Mouse (Mus musculus) lung, embryonic 15.5 days (tissue): ENCODE measurements around the gene Cldn3. TPM values are rescaled to one million over a fixed set of nuclear protein-coding genes. Genes with fewer than 3 reads are reported as not detected.
A peak's percentile ranks its signal among the peaks of the same experiment; 100 is the strongest.
"Not testable (repeated sequence)": the region's sequence is repeated elsewhere in the genome, so short reads cannot be mapped to it uniquely, and the experiment has no call there.

ENCODE experiments used
- ATAC-seq: fragments of 200-750 bp; cut with Nextera tagmentation; 2 replicates; pipeline ENCODE4 v1.8.0; 2017; ENCODE audit warnings: moderate number of reproducible peaks, borderline replicate concordance; ENCODE audit not compliant: low FRiP score, low TSS enrichment; ENCODE audit errors: extremely low read depth
- H3K27ac ChIP-seq: fragments of 300-500 bp; sonication (generic); 2 replicates; pipeline ENCODE4 v1.5.1; 2015; ENCODE audit warnings: moderate library complexity, mild to moderate bottlenecking, inconsistent platforms
- H3K27me3 ChIP-seq: fragments of 300-500 bp; sonication (generic); 2 replicates; pipeline ENCODE4 v1.6.1; 2015; ENCODE audit warnings: inconsistent platforms
- H3K36me3 ChIP-seq: fragments of 300-500 bp; sonication (generic); 2 replicates; pipeline ENCODE4 v1.6.1; 2015; ENCODE audit warnings: inconsistent platforms
- H3K4me1 ChIP-seq: fragments of 300-500 bp; sonication (generic); 2 replicates; pipeline ENCODE4 v1.6.1; 2015; ENCODE audit warnings: inconsistent platforms
- H3K4me2 ChIP-seq: fragments of 300-500 bp; sonication (generic); 2 replicates; pipeline ENCODE4 v1.6.1; 2015; ENCODE audit warnings: inconsistent platforms, mild to moderate bottlenecking, moderate library complexity
- H3K4me3 ChIP-seq: fragments of 300-500 bp; sonication (generic); 2 replicates; pipeline ENCODE4 v1.5.1; 2015; ENCODE audit warnings: mild to moderate bottlenecking, inconsistent platforms
- H3K9ac ChIP-seq: fragments of 300-500 bp; sonication (generic); 2 replicates; pipeline ENCODE4 v1.6.1; 2015; ENCODE audit warnings: inconsistent platforms
- H3K9me3 ChIP-seq: fragments of 300-500 bp; sonication (generic); 2 replicates; pipeline ENCODE4 v1.6.1; 2016; ENCODE audit warnings: inconsistent platforms
- WGBS: fragments of 180-500 bp; shearing (Covaris S2); methylation state at CpG from one replicate; pipeline ENCODE4 v1.1.7; 2015; 5-methylcytosine and 5-hydroxymethylcytosine counted together
- polyA plus RNA-seq: library from polyadenylated mRNA; unstranded; fragments of >200 nt; fragmentation: Nextera tagmentation; extraction: Ambion mirVana; gene quantifications from 2 replicates; pipeline ENCODE4 v1.2.1, GENCODE M21; 2015

The Cldn3 gene
- polyA plus RNA-seq: 241 and 259 TPM in 2 replicates

GRCm38 (mm10) chr5:134985633-134986297 lies at the start of gene Cldn3:
TSS of gene Cldn3 (plus strand) at chr5:134986214.
- peak within 1 kb of the TSS; percentile 93 for H3K27ac ChIP-seq

GRCm38 (mm10) chr5:134936626-134937185 lies 49.3 kb upstream of the Cldn3 start:
- H3K4me2 ChIP-seq: no peak overlapping the region
- H3K9ac ChIP-seq: no peak overlapping the region
- no peak for ATAC-seq
- no peak overlapping the region for H3K27ac ChIP-seq
- peaks cover 9% of the 10 kb centered on the region; the same call in 1 of the 2 replicates for H3K4me1 ChIP-seq
- no peaks in the 10 kb centered on the region for H3K36me3 ChIP-seq
- no peaks in the 10 kb centered on the region for H3K9me3 ChIP-seq
- 76% methylated on average over 6 of the region's 6 CpGs for WGBS
- no peaks in the 10 kb centered on the region for H3K27me3 ChIP-seq
- no peak overlapping the region for H3K4me3 ChIP-seq

More at GRCm38 (mm10) chr5:134985633-134986297, at the start of gene Cldn3:
- H3K36me3 ChIP-seq: no peaks in the 10 kb centered on the region
- H3K4me3 ChIP-seq: peak within 1 kb of the TSS; percentile 44
- H3K9ac ChIP-seq: peak within 1 kb of the TSS; percentile 56
- ATAC-seq: peak; percentile 93
- H3K27me3 ChIP-seq: peaks cover 48% of the 10 kb centered on the region
- H3K4me2 ChIP-seq: peak within 1 kb of the TSS; percentile 47
- H3K9me3 ChIP-seq: no peaks in the 10 kb centered on the region
- under 1% methylated on average over 25 of the region's 25 CpGs for WGBS
- H3K4me1 ChIP-seq: peaks cover 36% of the 10 kb centered on the region

- Histone ChIP-seq H3K36me3 (no peaks in the 10 kb centered on the region), H3K9me3 (no peaks in the 10 kb centered on the region), H3K4me3 (no peak overlapping the region), H3K27me3 (no peaks in the 10 kb centered on the region), H3K4me1 (no peaks in the 10 kb centered on the region), H3K4me2 (no peak overlapping the region), H3K9ac (no peak overlapping the region), H3K27ac (no peak overlapping the region)
- 67% methylated on average over 3 of the region's 3 CpGs for WGBS
- ATAC-seq: no peak
Observed at GRCm38 (mm10) chr5:134939069-134939468, 46.9 kb upstream of the Cldn3 start.

GRCm38 (mm10) chr5:134939554-134939953 lies 46.5 kb upstream of the Cldn3 start:
- not testable (repeated sequence) for H3K27me3 ChIP-seq, H3K4me3 ChIP-seq, H3K9ac ChIP-seq, H3K9me3 ChIP-seq, H3K4me2 ChIP-seq, H3K27ac ChIP-seq, ATAC-seq, H3K4me1 ChIP-seq, H3K36me3 ChIP-seq
- WGBS: 86% methylated on average over 3 of the region's 7 CpGs

- no peaks in the 10 kb centered on the region for H3K4me1 ChIP-seq
- no peak overlapping the region for H3K9ac ChIP-seq
- H3K36me3 ChIP-seq: no peaks in the 10 kb centered on the region
- H3K27ac ChIP-seq: no peak overlapping the region
- no peak for ATAC-seq
- H3K4me2 ChIP-seq: no peak overlapping the region
- WGBS: 55% methylated on average over 14 of the region's 14 CpGs
- peaks cover 15% of the 10 kb centered on the region for H3K27me3 ChIP-seq
- H3K4me3 ChIP-seq: no peak overlapping the region
- H3K9me3 ChIP-seq: no peaks in the 10 kb centered on the region
Observed at GRCm38 (mm10) chr5:134941472-134942209, 44.4 kb upstream of the Cldn3 start.

- Histone ChIP-seq H3K4me1 (peaks cover 10% of the 10 kb centered on the region), H3K36me3 (no peaks in the 10 kb centered on the region), H3K4me2 (no peak overlapping the region), H3K27ac (no peak overlapping the region), H3K4me3 (no peak overlapping the region), H3K27me3 (peaks cover 18% of the 10 kb centered on the region), H3K9ac (no peak overlapping the region), H3K9me3 (no peaks in the 10 kb centered on the region)
- ATAC-seq: no peak
- 87% methylated on average over 2 of the region's 2 CpGs for WGBS
Observed at GRCm38 (mm10) chr5:134942740-134943139, 43.3 kb upstream of the Cldn3 start.

GRCm38 (mm10) chr5:134944179-134944578 lies 41.8 kb upstream of the Cldn3 start:
- no peak for ATAC-seq
- H3K9me3 ChIP-seq: no peaks in the 10 kb centered on the region
- peak overlapping the region; percentile 17; the same call in 1 of the 2 replicates for H3K27ac ChIP-seq
- H3K4me1 ChIP-seq: peaks cover 17% of the 10 kb centered on the region
- H3K36me3 ChIP-seq: no peaks in the 10 kb centered on the region
- peak overlapping the region; percentile 48; the same call in 1 of the 2 replicates for H3K4me3 ChIP-seq
- no peak overlapping the region for H3K9ac ChIP-seq
- peak overlapping the region; percentile 51 for H3K4me2 ChIP-seq
- peaks cover 18% of the 10 kb centered on the region for H3K27me3 ChIP-seq
- WGBS: 58% methylated on average over 5 of the region's 5 CpGs

GRCm38 (mm10) chr5:134945266-134945959 lies 40.6 kb upstream of the Cldn3 start:
- Histone ChIP-seq H3K27ac (peak overlapping the region; percentile 92), H3K27me3 (peaks cover 18% of the 10 kb centered on the region), H3K4me3 (peak overlapping the region; percentile 48), H3K9ac (peak overlapping the region; percentile 53), H3K9me3 (no peaks in the 10 kb centered on the region), H3K4me2 (peak overlapping the region; percentile 51), H3K36me3 (no peaks in the 10 kb centered on the region), H3K4me1 (peaks cover 17% of the 10 kb centered on the region)
- ATAC-seq: no peak
- 34% methylated on average over 19 of the region's 19 CpGs for WGBS

- Histone ChIP-seq H3K4me1 (peaks cover 25% of the 10 kb centered on the region), H3K27ac (peak overlapping the region; percentile 92), H3K36me3 (no peaks in the 10 kb centered on the region), H3K9ac (peak overlapping the region; percentile 53), H3K27me3 (peaks cover 18% of the 10 kb centered on the region), H3K4me3 (peak overlapping the region; percentile 48), H3K4me2 (peak overlapping the region; percentile 51), H3K9me3 (no peaks in the 10 kb centered on the region)
- ATAC-seq: no peak
- WGBS: 17% methylated on average over 43 of the region's 43 CpGs
Observed at GRCm38 (mm10) chr5:134946063-134946856, 39.8 kb upstream of the Cldn3 start.

- peak within 1 kb of the TSS; percentile 53 for H3K9ac ChIP-seq
- H3K27ac ChIP-seq: peak within 1 kb of the TSS; percentile 92
- peak; percentile 68 for ATAC-seq
- 18% methylated on average over 11 of the region's 11 CpGs for WGBS
- no peaks in the 10 kb centered on the region for H3K9me3 ChIP-seq
- peaks cover 18% of the 10 kb centered on the region for H3K27me3 ChIP-seq
- peak within 1 kb of the TSS; percentile 48 for H3K4me3 ChIP-seq
- H3K4me2 ChIP-seq: peak within 1 kb of the TSS; percentile 51
- no peaks in the 10 kb centered on the region for H3K36me3 ChIP-seq
- H3K4me1 ChIP-seq: peaks cover 31% of the 10 kb centered on the region
Observed at GRCm38 (mm10) chr5:134946857-134947255, 39.2 kb upstream of the Cldn3 start, which contains the start of gene Cldn4. TSS of gene Cldn4 (minus strand) at chr5:134946934.
